Mouse (Mus musculus): ENCODE results near the gene Cox4i2.

- TF ChIP-seq CTCF (IDR thresholded peaks at IDR 0.05; ENCODE audit: low read depth, low read length): no peak
- TF ChIP-seq GATA1 (IDR thresholded peaks at IDR 0.05; ENCODE audit: borderline replicate concordance, low read length): no peak
- TF ChIP-seq POLR2AphosphoS5 (IDR thresholded peaks at IDR 0.05; ENCODE audit: insufficient replicate concordance, low read depth, low read length): no peak
- no peak for TF ChIP-seq TAL1 (conservative IDR thresholded peaks at IDR 0.05; ENCODE audit: low read depth, low read length)
These were observed 37.7 kb upstream of the Cox4i2 start for GRCm38 (mm10) chr2:152716241-152716772.
